Mouse (Mus musculus) induced T-regulatory cell, adult 2 months (primary cell): ENCODE measurements around the gene Zfp341.
A peak's percentile ranks its signal among the peaks of the same experiment; 100 is the strongest.

Experiments
- DNase-seq: peaks from one replicate; pipeline ENCODE4 v3.0.0-alpha.2; 2012; ENCODE audit warnings: low read depth

Gene Zfp341

GRCm38 (mm10) chr2:154633876-154634644 lies 21.0 kb downstream of the Zfp341 start:
- no peak for DNase-seq

- no peak for DNase-seq
These were observed 22.7 kb downstream of the Zfp341 start for GRCm38 (mm10) chr2:154635826-154636225.

- peak; percentile 20 for DNase-seq
These were observed 25.4 kb downstream of the Zfp341 start for GRCm38 (mm10) chr2:154638521-154638920.

GRCm38 (mm10) chr2:154639115-154639514 lies 26.0 kb downstream of the Zfp341 start:
- DNase-seq, result no peak

GRCm38 (mm10) chr2:154641176-154641575 lies 28.1 kb downstream of the Zfp341 start:
- no peak for DNase-seq

- DNase-seq, result no peak
These were observed 28.9 kb downstream of the Zfp341 start for GRCm38 (mm10) chr2:154642005-154642459.

- no peak for DNase-seq
These were observed 29.8 kb downstream of the Zfp341 start for GRCm38 (mm10) chr2:154642712-154643385.

GRCm38 (mm10) chr2:154646634-154647033 lies 33.5 kb downstream of the Zfp341 start:
- DNase-seq, result peak; percentile 44

- DNase-seq, result peak; percentile 65
These were observed 35.0 kb downstream of the Zfp341 start for GRCm38 (mm10) chr2:154648086-154648485.

GRCm38 (mm10) chr2:154650404-154650803 lies 37.3 kb downstream of the Zfp341 start:
- DNase-seq, result no peak

- DNase-seq, result no peak
These were observed 38.3 kb downstream of the Zfp341 start, which contains the start of gene Chmp4b for GRCm38 (mm10) chr2:154651363-154651762. TSS of gene Chmp4b (plus strand) at chr2:154651705.

GRCm38 (mm10) chr2:154654976-154655375 lies 41.9 kb downstream of the Zfp341 start:
- DNase-seq, result no peak

- no peak for DNase-seq
These were observed 42.8 kb downstream of the Zfp341 start for GRCm38 (mm10) chr2:154655878-154656414.

- DNase-seq, result peak; percentile 98
These were observed 43.8 kb downstream of the Zfp341 start for GRCm38 (mm10) chr2:154656710-154657485.

- peak; percentile 94 for DNase-seq
These were observed 44.6 kb downstream of the Zfp341 start for GRCm38 (mm10) chr2:154657486-154658237.

- no peak for DNase-seq
These were observed 46.0 kb downstream of the Zfp341 start for GRCm38 (mm10) chr2:154659070-154659469.

- DNase-seq, result peak; percentile 61
These were observed 46.5 kb downstream of the Zfp341 start for GRCm38 (mm10) chr2:154659531-154660074.

- DNase-seq, result no peak
These were observed 55.6 kb downstream of the Zfp341 start for GRCm38 (mm10) chr2:154668680-154669079.

- no peak for DNase-seq
These were observed 57.0 kb downstream of the Zfp341 start for GRCm38 (mm10) chr2:154670106-154670505.

- DNase-seq, result no peak
These were observed 57.6 kb downstream of the Zfp341 start for GRCm38 (mm10) chr2:154670741-154671140.

GRCm38 (mm10) chr2:154674008-154674407 lies 60.9 kb downstream of the Zfp341 start:
- DNase-seq, result no peak
